Mouse (Mus musculus): ENCODE results near the gene Zcchc2. TPM values are rescaled to one million over a fixed set of nuclear protein-coding genes. Genes with fewer than 3 reads are reported as not detected.

Zcchc2 gene
- total and polyA plus RNA-seq, 3 experiments = 10.3 to 25.0 (median 19.1) TPM

GRCm38 (mm10) chr1:105993196-105993595 lies 3.0 kb downstream of the Zcchc2 start:
- Histone ChIP-seq H3K27ac (ENCODE audit: control insufficient read depth, low read depth, low read length) (peak overlapping the region; percentile 69), H3K4me3 (ENCODE audit: control insufficient read depth in 1 of 2, insufficient read depth in 1 of 2, low read depth in 2 of 2, low read length in 2 of 2) (peak overlapping the region; percentile 70 to 94), H3K36me3 (ENCODE audit: control insufficient read depth in 1 of 2, insufficient read depth in 2 of 2, low read length in 2 of 2) (peaks cover 0 to 34% of the 10 kb centered on the region in 2 experiments; a peak in 3 of 4 replicates), H3K79me2 (ENCODE audit: control insufficient read depth, insufficient read depth, low read length, poor library complexity) (peaks cover 56% of the 10 kb centered on the region), H3K4me1 (ENCODE audit: control insufficient read depth in 1 of 2, insufficient read depth in 2 of 2, low read length in 2 of 2) (peaks cover 11 to 26% of the 10 kb centered on the region in 2 experiments), H3K9ac (ENCODE audit: control insufficient read depth, low read depth, low read length, poor library complexity, severe bottlenecking) (peak overlapping the region; percentile 75), H3K27me3 (ENCODE audit: control insufficient read depth in 1 of 2, insufficient read depth in 2 of 2, low read length in 2 of 2) (no peaks in the 10 kb centered on the region), H3K9me3 (replicated peaks; ENCODE audit: insufficient read depth, low read length) (no peaks in the 10 kb centered on the region)
- DNase-seq (ENCODE audit: low read depth, low spot score) = peak; percentile 61
- TF ChIP-seq CHD2 (IDR thresholded peaks at IDR 0.05; ENCODE audit: low read length) (no peak), NELFE (IDR thresholded peaks at IDR 0.05; ENCODE audit: low read depth, low read length) (no peak), USF2 (IDR thresholded peaks at IDR 0.05; ENCODE audit: borderline replicate concordance in 1 of 2, insufficient read depth in 1 of 2, low read depth in 1 of 2, low read length in 2 of 2) (no peak), POLR2AphosphoS2 (IDR thresholded peaks at IDR 0.05; ENCODE audit: low read length) (no peak; the same call in 1 of the 2 replicates), TAL1 (IDR thresholded peaks at IDR 0.05; ENCODE audit: low read length) (peak; percentile 21; the same call in 1 of the 2 replicates), ZC3H11A (IDR thresholded peaks at IDR 0.05; ENCODE audit: low read depth, low read length) (no peak), ETS1 (IDR thresholded peaks at IDR 0.05; ENCODE audit: low read depth, low read length) (no peak), CHD1 (IDR thresholded peaks at IDR 0.05; ENCODE audit: low read depth, low read length) (no peak; the same call in 1 of the 2 replicates)

GRCm38 (mm10) chr1:105993601-105994209 lies 3.5 kb downstream of the Zcchc2 start:
- Histone ChIP-seq H3K36me3 (ENCODE audit: control insufficient read depth in 1 of 2, insufficient read depth in 2 of 2, low read length in 2 of 2) (peaks cover 0 to 31% of the 10 kb centered on the region in 2 experiments; a peak in 3 of 4 replicates), H3K27me3 (ENCODE audit: control insufficient read depth in 1 of 2, insufficient read depth in 2 of 2, low read length in 2 of 2) (no peaks in the 10 kb centered on the region), H3K9me3 (replicated peaks; ENCODE audit: insufficient read depth, low read length) (no peaks in the 10 kb centered on the region), H3K79me2 (ENCODE audit: control insufficient read depth, insufficient read depth, low read length, poor library complexity) (peaks cover 60% of the 10 kb centered on the region), H3K4me3 (ENCODE audit: control insufficient read depth in 1 of 2, insufficient read depth in 1 of 2, low read depth in 2 of 2, low read length in 2 of 2) (peak overlapping the region; percentile 70 to 94), H3K27ac (ENCODE audit: control insufficient read depth, low read depth, low read length) (peak overlapping the region; percentile 84), H3K4me1 (ENCODE audit: control insufficient read depth in 1 of 2, insufficient read depth in 2 of 2, low read length in 2 of 2) (peaks cover 10 to 24% of the 10 kb centered on the region in 2 experiments), H3K9ac (ENCODE audit: control insufficient read depth, low read depth, low read length, poor library complexity, severe bottlenecking) (peak overlapping the region; percentile 75)
- peak; percentile 96 for DNase-seq (ENCODE audit: low read depth, low spot score)
- TF ChIP-seq ELF1 (IDR thresholded peaks at IDR 0.05; ENCODE audit: low read depth, low read length) = peak; percentile 20; the same call in 1 of the 2 replicates
- TF ChIP-seq GABPA (IDR thresholded peaks at IDR 0.05; ENCODE audit: low read depth, low read length) = 0 out of 2 replicates have a peak, but pooled peaks have one; percentile 11
- TF ChIP-seq ETS1 (IDR thresholded peaks at IDR 0.05; ENCODE audit: low read depth, low read length) = peak; percentile 59; the same call in 1 of the 2 replicates
- peak; percentile 74 for TF ChIP-seq TBP (IDR thresholded peaks at IDR 0.05; ENCODE audit: low read depth, low read length)
- no peak for TF ChIP-seq MAFK (IDR thresholded peaks at IDR 0.05; ENCODE audit: borderline replicate concordance, low read depth, low read length)
- TF ChIP-seq SMC3 (IDR thresholded peaks at IDR 0.05; ENCODE audit: low read depth, low read length) = no peak
- TF ChIP-seq ZMIZ1 (IDR thresholded peaks at IDR 0.05; ENCODE audit: low read depth, low read length) = peak; percentile 94
- TF ChIP-seq TCF12 (IDR thresholded peaks at IDR 0.05; ENCODE audit: low read depth, low read length) = peak; percentile 36; the same call in 1 of the 2 replicates
- 0 out of 2 replicates have a peak, but pooled peaks have one; percentile 8 for TF ChIP-seq GATA1 (IDR thresholded peaks at IDR 0.05; ENCODE audit: low read depth, low read length)
- peak; percentile 94 for TF ChIP-seq SIN3A (IDR thresholded peaks at IDR 0.05; ENCODE audit: low read length)
- TF ChIP-seq MEF2A (IDR thresholded peaks at IDR 0.05; ENCODE audit: extremely low read depth, insufficient replicate concordance, low read depth, low read length, poor library complexity, severe bottlenecking) = no peak
- peak; percentile 76 to 96 for TF ChIP-seq USF2 (IDR thresholded peaks at IDR 0.05; ENCODE audit: borderline replicate concordance in 1 of 2, insufficient read depth in 1 of 2, low read depth in 1 of 2, low read length in 2 of 2)
- TF ChIP-seq POLR2AphosphoS2 (IDR thresholded peaks at IDR 0.05; ENCODE audit: low read length) = peak; percentile 83
- TF ChIP-seq POLR2A (IDR thresholded peaks at IDR 0.05; ENCODE audit: control insufficient read depth in 1 of 2, insufficient read depth in 1 of 2, low read depth in 1 of 2, low read length in 2 of 2, poor library complexity in 1 of 2) = peak; percentile 68 to 80; a peak in 3 of 4 replicates
- no peak for TF ChIP-seq RAD21 (IDR thresholded peaks at IDR 0.05; ENCODE audit: low read depth, low read length)
- TF ChIP-seq UBTF (IDR thresholded peaks at IDR 0.05; ENCODE audit: borderline replicate concordance, insufficient read depth, low read depth, low read length) = no peak
- TF ChIP-seq TAL1 (IDR thresholded peaks at IDR 0.05; ENCODE audit: low read length) = peak; percentile 8; the same call in 1 of the 2 replicates
- TF ChIP-seq E2F4 (IDR thresholded peaks at IDR 0.05; ENCODE audit: borderline replicate concordance, low read depth, low read length) = no peak
- peak; percentile 89 for TF ChIP-seq NELFE (IDR thresholded peaks at IDR 0.05; ENCODE audit: low read depth, low read length)
- TF ChIP-seq MAZ (IDR thresholded peaks at IDR 0.05; ENCODE audit: low read depth, low read length) = peak; percentile 91
- peak; percentile 99 for TF ChIP-seq MXI1 (IDR thresholded peaks at IDR 0.05; ENCODE audit: low read depth, low read length)
- peak in 1 of 2 experiments; percentile 50; a peak in 2 of 4 replicates for TF ChIP-seq EP300 (IDR thresholded peaks at IDR 0.05; ENCODE audit: low read depth in 1 of 2, low read length in 2 of 2)
- TF ChIP-seq USF1 (IDR thresholded peaks at IDR 0.05; ENCODE audit: low read depth, low read length) = peak; percentile 99
- peak; percentile 99 for TF ChIP-seq MAX (IDR thresholded peaks at IDR 0.05; ENCODE audit: low read length)
- peak; percentile 47; the same call in 1 of the 2 replicates for TF ChIP-seq NRF1 (IDR thresholded peaks at IDR 0.05; ENCODE audit: insufficient read depth, low read depth, low read length, poor library complexity, severe bottlenecking)

Data from MEL (cell line).